Mouse (Mus musculus) ovary, postnatal 14 days (tissue): ENCODE data around the gene Dpysl5.
A peak's percentile ranks its signal among the peaks of the same experiment; 100 is the strongest.

Experiments
- DNase-seq: peaks from one replicate; pipeline ENCODE4 v3.0.0; 2022; ENCODE audit warnings: low spot score

The Dpysl5 gene

GRCm38 (mm10) chr5:30765596-30766370 lies 54.4 kb downstream of the Dpysl5 start:
- DNase-seq = no peak

- no peak for DNase-seq
These were observed 56.7 kb downstream of the Dpysl5 start for GRCm38 (mm10) chr5:30768082-30768481.

- DNase-seq = peak; percentile 61
These were observed 57.2 kb downstream of the Dpysl5 start for GRCm38 (mm10) chr5:30768598-30768997.

GRCm38 (mm10) chr5:30769075-30769474 lies 57.7 kb downstream of the Dpysl5 start:
- DNase-seq = no peak

- DNase-seq = peak; percentile 81
These were observed 63.4 kb downstream of the Dpysl5 start for GRCm38 (mm10) chr5:30774601-30775371.

- DNase-seq = no peak
These were observed 69.3 kb downstream of the Dpysl5 start for GRCm38 (mm10) chr5:30780699-30781098.

GRCm38 (mm10) chr5:30781147-30781546 lies 69.8 kb downstream of the Dpysl5 start:
- no peak for DNase-seq

GRCm38 (mm10) chr5:30787381-30787780 lies 76.0 kb downstream of the Dpysl5 start:
- DNase-seq = no peak

GRCm38 (mm10) chr5:30790047-30790446 lies 78.7 kb downstream of the Dpysl5 start:
- DNase-seq = no peak

GRCm38 (mm10) chr5:30796125-30796524 lies 84.8 kb downstream of the Dpysl5 start:
- DNase-seq = peak; percentile 80

GRCm38 (mm10) chr5:30797482-30797881 lies 86.1 kb downstream of the Dpysl5 start:
- DNase-seq = no peak

- no peak for DNase-seq
These were observed 86.6 kb downstream of the Dpysl5 start for GRCm38 (mm10) chr5:30797982-30798381.

GRCm38 (mm10) chr5:30798965-30799364 lies 87.6 kb downstream of the Dpysl5 start:
- no peak for DNase-seq

- DNase-seq = no peak
These were observed 91.5 kb downstream of the Dpysl5 start for GRCm38 (mm10) chr5:30802724-30803467.

GRCm38 (mm10) chr5:30806106-30806505 lies 94.7 kb downstream of the Dpysl5 start:
- DNase-seq = peak; percentile 95

GRCm38 (mm10) chr5:30814424-30815119 lies 103.2 kb downstream of the Dpysl5 start, which contains the start of gene Mapre3:
Gene Mapre3, plus strand, starts transcription at chr5:30814641.
- peak; percentile 89 for DNase-seq

GRCm38 (mm10) chr5:30815120-30815465 lies 103.7 kb downstream of the Dpysl5 start:
- DNase-seq = no peak

- no peak for DNase-seq
These were observed 105.0 kb downstream of the Dpysl5 start for GRCm38 (mm10) chr5:30816261-30816791.

- DNase-seq = no peak
These were observed 107.5 kb downstream of the Dpysl5 start for GRCm38 (mm10) chr5:30818758-30819309.

GRCm38 (mm10) chr5:30822689-30823088 lies 111.3 kb downstream of the Dpysl5 start:
- DNase-seq = no peak

GRCm38 (mm10) chr5:30823091-30823490 lies 111.7 kb downstream of the Dpysl5 start:
- no peak for DNase-seq
